Mouse (Mus musculus) forebrain, embryonic 10.5 days (tissue): ENCODE data around the gene Hbb-bh2. TPM values are rescaled to one million over a fixed set of nuclear protein-coding genes. Genes with fewer than 3 reads are reported as not detected.
"Not testable (repeated sequence)": the region's sequence is repeated elsewhere in the genome, so short reads cannot be mapped to it uniquely, and the experiment has no call there.

ENCODE experiments used
- DNase-seq: peaks from one replicate; pipeline ENCODE4 v3.0.0-alpha.2; 2017; ENCODE audit warnings: low spot score; ENCODE audit errors: extremely low spot score
- H3K27ac ChIP-seq: fragments of 300-500 bp; sonication (generic); 2 replicates; pipeline ENCODE4 v1.5.1; 2016; ENCODE audit warnings: mild to moderate bottlenecking
- H3K27me3 ChIP-seq: fragments of 300-500 bp; sonication (generic); 2 replicates; pipeline ENCODE4 v1.6.1; 2016; ENCODE audit warnings: mild to moderate bottlenecking; ENCODE audit not compliant: poor library complexity, severe bottlenecking
- H3K36me3 ChIP-seq: fragments of 300-500 bp; sonication (generic); replicated peaks from 2 replicates; pipeline ENCODE4 v1.6.1; 2016; ENCODE audit warnings: mild to moderate bottlenecking, moderate library complexity
- H3K4me1 ChIP-seq: fragments of 300-500 bp; sonication (generic); 2 replicates; pipeline ENCODE4 v1.6.1; 2016
- H3K4me3 ChIP-seq: fragments of 300-500 bp; sonication (generic); 2 replicates; pipeline ENCODE4 v1.5.1; 2016; ENCODE audit warnings: mild to moderate bottlenecking, moderate library complexity
- H3K9me3 ChIP-seq: fragments of 300-500 bp; sonication (generic); 2 replicates; pipeline ENCODE4 v1.6.1; 2016; ENCODE audit warnings: mild to moderate bottlenecking, moderate library complexity
- WGBS: fragments of 180-500 bp; shearing (Covaris S2); methylation state at CpG from one replicate; pipeline ENCODE4 v1.1.7; 2016; 5-methylcytosine and 5-hydroxymethylcytosine counted together
- polyA plus RNA-seq: library from polyadenylated mRNA; unstranded; fragments of >200 nt; fragmentation: Nextera tagmentation; extraction: Ambion mirVana; gene quantifications from 2 replicates; pipeline ENCODE4 v1.2.1, GENCODE M21; 2016

The Hbb-bh2 gene
- polyA plus RNA-seq, 1 experiment from 2014 or later = 0.37 TPM

DNA sequence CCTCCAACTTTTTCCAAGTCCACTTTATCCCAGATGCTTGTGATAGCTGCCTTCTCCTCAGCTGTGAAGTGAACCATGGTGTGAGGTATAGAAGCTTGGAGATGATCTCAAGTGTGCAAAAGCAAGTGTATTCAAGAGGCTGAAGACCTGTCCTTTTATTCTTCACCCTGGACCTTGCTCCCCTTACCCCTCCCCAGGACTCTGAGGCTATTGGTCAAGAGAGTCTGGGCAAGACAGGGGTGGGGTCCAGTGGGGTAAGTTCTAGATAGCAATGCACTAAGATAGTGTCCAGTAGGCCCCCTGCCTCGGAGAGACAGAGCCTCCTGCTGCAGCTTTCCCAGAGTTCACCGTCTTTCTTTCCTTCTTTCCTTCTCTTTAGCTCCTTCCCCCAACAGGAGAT, 2.7 kb upstream of the Hbb-bh2 start, which contains the start of gene Hbb-bh1:
Hbb-bh1 (minus strand) TSS at position 131 of the 400 bp plus-strand sequence.
- DNase-seq = no peak
- no peak within 1 kb of the TSS for H3K27ac ChIP-seq
- WGBS = 90% methylated on average over 2 of the region's 2 CpGs
- H3K4me3 ChIP-seq = peak within 1 kb of the TSS; percentile 6; the same call in 1 of the 2 replicates
- H3K4me1 ChIP-seq = no peaks in the 10 kb centered on the region
- no peaks in the 10 kb centered on the region for H3K36me3 ChIP-seq
- H3K9me3 ChIP-seq = no peaks in the 10 kb centered on the region
- no peaks in the 10 kb centered on the region for H3K27me3 ChIP-seq

DNA sequence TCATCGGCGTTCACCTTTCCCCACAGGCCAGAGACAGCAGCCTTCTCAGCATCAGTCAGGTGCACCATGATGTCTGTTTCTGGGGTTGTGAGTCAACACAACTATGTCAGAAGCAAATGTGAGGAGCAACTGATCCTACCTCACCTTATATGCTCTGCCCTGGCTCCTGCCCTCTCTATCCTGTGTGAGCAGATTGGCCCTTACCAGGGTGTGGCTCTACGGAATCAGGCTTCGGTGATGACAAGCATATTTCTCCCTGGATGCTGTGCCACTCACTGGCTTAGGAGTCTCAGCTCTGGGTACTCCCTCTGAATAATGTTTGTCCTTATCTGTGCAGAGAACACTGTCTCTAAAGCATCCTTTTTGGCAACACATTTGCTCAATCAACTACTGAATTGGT, 12.5 kb downstream of the Hbb-bh2 start, which contains the start of gene Hbb-bs:
Hbb-bs (minus strand) TSS at position 289 of the 400 bp plus-strand sequence.
- H3K36me3 ChIP-seq = no peaks in the 10 kb centered on the region
- no peak for DNase-seq
- no peak within 1 kb of the TSS for H3K4me3 ChIP-seq
- H3K4me1 ChIP-seq = no peaks in the 10 kb centered on the region
- no peaks in the 10 kb centered on the region for H3K27me3 ChIP-seq
- WGBS = 92% methylated on average over 4 of the region's 4 CpGs
- no peaks in the 10 kb centered on the region for H3K9me3 ChIP-seq
- no peak within 1 kb of the TSS for H3K27ac ChIP-seq

- H3K27me3 ChIP-seq, H3K27ac ChIP-seq, H3K4me3 ChIP-seq, DNase-seq, H3K4me1 ChIP-seq, H3K9me3 ChIP-seq, H3K36me3 ChIP-seq: not testable (repeated sequence)
- no CpG with 5 or more reads among the region's 2 CpGs for WGBS
Measured at GRCm38 (mm10) chr7:103827139-103827538, 13.2 kb downstream of the Hbb-bh2 start.

- H3K27me3 ChIP-seq = no peaks in the 10 kb centered on the region
- H3K9me3 ChIP-seq = no peaks in the 10 kb centered on the region
- no peaks in the 10 kb centered on the region for H3K4me1 ChIP-seq
- no peak for DNase-seq
- no peaks in the 10 kb centered on the region for H3K36me3 ChIP-seq
- 68% methylated on average over 3 of the region's 3 CpGs for WGBS
- no peak overlapping the region for H3K27ac ChIP-seq
- no peak overlapping the region for H3K4me3 ChIP-seq
Measured at GRCm38 (mm10) chr7:103826255-103826887, 13.9 kb downstream of the Hbb-bh2 start.

- H3K36me3 ChIP-seq = no peaks in the 10 kb centered on the region
- no peak overlapping the region for H3K27ac ChIP-seq
- H3K9me3 ChIP-seq = no peaks in the 10 kb centered on the region
- H3K4me1 ChIP-seq = no peaks in the 10 kb centered on the region
- WGBS = 96% methylated on average over 3 of the region's 3 CpGs
- no peak for DNase-seq
- no peak overlapping the region for H3K4me3 ChIP-seq
- H3K27me3 ChIP-seq = no peaks in the 10 kb centered on the region
Measured at GRCm38 (mm10) chr7:103825536-103826254, 14.6 kb downstream of the Hbb-bh2 start.

GRCm38 (mm10) chr7:103824597-103824996, 15.7 kb downstream of the Hbb-bh2 start:
- no peak for DNase-seq
- Histone ChIP-seq H3K4me1 (no peaks in the 10 kb centered on the region), H3K27ac (no peak overlapping the region), H3K36me3 (no peaks in the 10 kb centered on the region), H3K27me3 (no peaks in the 10 kb centered on the region), H3K9me3 (no peaks in the 10 kb centered on the region), H3K4me3 (no peak overlapping the region)
- 88% methylated on average over 2 of the region's 2 CpGs for WGBS

- not testable (repeated sequence) for H3K4me1 ChIP-seq, DNase-seq, H3K9me3 ChIP-seq, H3K4me3 ChIP-seq, H3K27me3 ChIP-seq, H3K36me3 ChIP-seq, H3K27ac ChIP-seq
- 100% methylated on average over 1 of the region's 2 CpGs for WGBS
Measured at GRCm38 (mm10) chr7:103815085-103815484, 25.2 kb downstream of the Hbb-bh2 start.

GRCm38 (mm10) chr7:103813766-103814165, 26.6 kb downstream of the Hbb-bh2 start, which contains the start of gene Hbb-bt:
Gene Hbb-bt (minus strand): TSS chr7:103813996.
- Histone ChIP-seq H3K27ac (no peak within 1 kb of the TSS), H3K36me3 (no peaks in the 10 kb centered on the region), H3K27me3 (no peaks in the 10 kb centered on the region), H3K4me3 (no peak within 1 kb of the TSS), H3K4me1 (no peaks in the 10 kb centered on the region), H3K9me3 (no peaks in the 10 kb centered on the region)
- DNase-seq = no peak
- 86% methylated on average over 3 of the region's 3 CpGs for WGBS

- not testable (repeated sequence) for H3K9me3 ChIP-seq, H3K36me3 ChIP-seq, DNase-seq, H3K27ac ChIP-seq, H3K4me3 ChIP-seq, H3K27me3 ChIP-seq, H3K4me1 ChIP-seq
- WGBS = no CpG with 5 or more reads among the region's 3 CpGs
Measured at GRCm38 (mm10) chr7:103813152-103813551, 27.2 kb downstream of the Hbb-bh2 start.

- Histone ChIP-seq H3K36me3 (no peaks in the 10 kb centered on the region), H3K4me1 (no peaks in the 10 kb centered on the region), H3K27ac (no peak overlapping the region), H3K27me3 (no peaks in the 10 kb centered on the region), H3K9me3 (no peaks in the 10 kb centered on the region), H3K4me3 (no peak overlapping the region)
- DNase-seq = no peak
- WGBS = 91% methylated on average over 1 of the region's 1 CpGs
Measured at GRCm38 (mm10) chr7:103812174-103812573, 28.1 kb downstream of the Hbb-bh2 start.

- 87% methylated on average over 1 of the region's 1 CpGs for WGBS
- H3K4me3 ChIP-seq = no peak overlapping the region
Measured at GRCm38 (mm10) chr7:103811223-103811845, 29.0 kb downstream of the Hbb-bh2 start.

GRCm38 (mm10) chr7:103810746-103811145, 29.6 kb downstream of the Hbb-bh2 start:
- Histone ChIP-seq H3K27ac (no peak overlapping the region), H3K9me3 (no peaks in the 10 kb centered on the region), H3K4me3 (no peak overlapping the region), H3K36me3 (no peaks in the 10 kb centered on the region), H3K4me1 (no peaks in the 10 kb centered on the region), H3K27me3 (no peaks in the 10 kb centered on the region)
- WGBS = 81% methylated on average over 3 of the region's 3 CpGs
- DNase-seq = no peak

More at GRCm38 (mm10) chr7:103811223-103811845, 29.0 kb downstream of the Hbb-bh2 start:
- no peaks in the 10 kb centered on the region for H3K36me3 ChIP-seq
- H3K9me3 ChIP-seq = no peaks in the 10 kb centered on the region
- no peak overlapping the region for H3K27ac ChIP-seq
- H3K4me1 ChIP-seq = no peaks in the 10 kb centered on the region
- H3K27me3 ChIP-seq = no peaks in the 10 kb centered on the region
- no peak for DNase-seq

DNA sequence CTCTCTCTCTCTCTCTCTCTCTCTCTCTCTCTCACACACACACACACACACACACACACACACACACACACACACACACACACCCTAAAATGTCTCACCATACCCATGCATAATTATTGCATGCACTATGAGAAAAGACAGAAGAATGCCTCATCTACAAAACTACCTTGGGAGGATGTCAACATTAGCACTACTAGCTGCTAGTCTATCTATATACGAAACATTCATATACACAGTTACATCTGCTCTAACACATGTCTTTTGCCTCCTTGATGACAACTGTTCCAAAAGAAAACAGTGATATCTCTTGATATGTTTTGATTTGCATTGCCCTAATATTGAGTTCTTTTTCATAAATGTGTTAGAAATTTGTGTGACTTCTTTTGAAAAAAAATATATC, 30.0 kb downstream of the Hbb-bh2 start:
- H3K27ac ChIP-seq = no peak overlapping the region
- H3K4me3 ChIP-seq = no peak overlapping the region
- H3K4me1 ChIP-seq = no peaks in the 10 kb centered on the region
- 89% methylated on average over 1 of the region's 1 CpGs for WGBS
- H3K27me3 ChIP-seq = no peaks in the 10 kb centered on the region
- no peak for DNase-seq
- no peaks in the 10 kb centered on the region for H3K36me3 ChIP-seq
- H3K9me3 ChIP-seq = no peaks in the 10 kb centered on the region
